Mouse (Mus musculus) ES-Bruce4 (cell line): ENCODE results near the gene Samd1. TPM values are rescaled to one million over a fixed set of nuclear protein-coding genes. Genes with fewer than 3 reads are reported as not detected.
A peak's percentile ranks its signal among the peaks of the same experiment; 100 is the strongest.

Source experiments
- H3K27ac ChIP-seq: 2 replicates; pipeline ENCODE4 v1.5.1; 2012; ENCODE audit warnings: low read length, inconsistent platforms; ENCODE audit not compliant: insufficient read depth
- H3K27me3 ChIP-seq: 2 replicates; pipeline ENCODE4 v1.6.1; 2012; ENCODE audit warnings: mild to moderate bottlenecking, low read length, inconsistent platforms; ENCODE audit not compliant: control insufficient read depth, poor library complexity, insufficient read depth, severe bottlenecking
- H3K36me3 ChIP-seq: 2 replicates; pipeline ENCODE4 v1.6.1; 2012; ENCODE audit warnings: inconsistent platforms, mild to moderate bottlenecking, low read length, moderate library complexity; ENCODE audit not compliant: control insufficient read depth, poor library complexity, insufficient read depth, severe bottlenecking
- H3K4me1 ChIP-seq: one replicate; pipeline ENCODE4 v1.8.1; 2011; ENCODE audit warnings: low read length; ENCODE audit not compliant: control insufficient read depth, insufficient read depth
- H3K4me3 ChIP-seq: 2 replicates; pipeline ENCODE4 v1.5.1; 2011; ENCODE audit warnings: low read depth, mild to moderate bottlenecking, low read length
- H3K9ac ChIP-seq: 2 replicates; pipeline ENCODE4 v1.6.1; 2012; ENCODE audit warnings: low read depth, mild to moderate bottlenecking, inconsistent platforms; ENCODE audit not compliant: poor library complexity, severe bottlenecking
- H3K9me3 ChIP-seq: replicated peaks from 2 replicates; pipeline ENCODE4 v1.6.1; 2012; ENCODE audit warnings: mild to moderate bottlenecking, low read length, inconsistent platforms; ENCODE audit not compliant: control insufficient read depth, poor library complexity, insufficient read depth, severe bottlenecking
- CTCF ChIP-seq: IDR thresholded peaks from one replicate; pipeline ENCODE4 v1.8.1; 2011; ENCODE audit warnings: low read depth, low read length
- EP300 ChIP-seq: IDR thresholded peaks from 2 replicates; pipeline ENCODE4 v1.6.1; 2011; ENCODE audit warnings: low read depth, low read length; ENCODE audit not compliant: insufficient read depth
- POLR2A ChIP-seq: IDR thresholded peaks from one replicate; pipeline ENCODE4 v1.8.1; 2011; ENCODE audit warnings: low read length; ENCODE audit not compliant: insufficient read depth
- polyA plus RNA-seq: library from polyadenylated mRNA; stranded (reverse); fragments of >200 nt; gene quantifications from 2 replicates; pipeline ENCODE4 v1.2.4, GENCODE M21; 2011; ENCODE audit warnings: low read depth; ENCODE audit not compliant: missing spikeins, insufficient read depth, insufficient read length

Gene Samd1
- polyA plus RNA-seq, 1 experiment, result 79.7 TPM

DNA sequence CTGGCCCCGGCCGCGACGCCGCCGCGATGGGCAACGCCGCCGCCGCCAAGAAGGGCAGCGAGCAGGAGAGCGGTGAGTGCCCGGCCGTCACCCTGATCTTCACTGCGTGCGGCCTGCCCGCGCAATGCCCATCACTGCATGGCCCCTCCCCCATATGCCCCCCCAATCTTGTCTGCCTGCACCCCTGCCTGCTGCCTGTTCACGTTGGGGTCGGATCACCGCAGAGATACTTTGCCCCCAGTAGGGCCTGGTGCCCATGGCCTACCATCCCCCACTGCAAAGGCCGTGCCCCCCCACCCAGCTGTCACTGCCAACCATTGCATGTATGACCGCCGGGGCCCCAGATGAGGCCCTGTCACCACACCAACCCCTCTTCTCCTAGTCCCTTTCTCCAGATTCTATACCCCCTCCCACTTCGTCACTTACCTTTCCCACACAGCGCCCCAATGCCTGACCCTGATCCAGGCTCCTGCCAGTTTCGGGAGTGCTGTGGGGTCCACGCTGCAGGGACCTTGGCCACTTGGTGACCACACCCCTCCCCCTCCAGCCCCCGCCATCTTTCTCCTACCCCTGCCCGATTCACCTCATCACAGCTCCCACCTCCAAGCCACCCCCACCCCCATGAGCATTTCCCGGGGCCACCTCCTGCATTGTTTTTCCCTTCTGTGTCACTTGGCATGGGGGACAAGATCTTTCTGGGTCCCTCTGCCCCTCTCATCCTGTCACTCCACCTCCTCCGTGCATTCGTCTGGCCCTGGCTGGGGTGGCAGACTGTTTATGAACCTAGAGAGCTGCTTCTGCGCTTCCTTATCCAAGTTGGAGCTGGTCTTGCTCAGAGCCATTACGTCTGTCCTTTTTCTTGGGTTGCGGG is 24.1 kb upstream of the Samd1 start:
- Histone ChIP-seq H3K27ac (no peak overlapping the region), H3K9ac (peak overlapping the region; percentile 69), H3K9me3 (no peaks in the 10 kb centered on the region), H3K36me3 (peaks cover 14% of the 10 kb centered on the region), H3K27me3 (no peaks in the 10 kb centered on the region), H3K4me3 (peak overlapping the region; percentile 89), H3K4me1 (no peaks in the 10 kb centered on the region)
- TF ChIP-seq CTCF (no peak), EP300 (no peak), POLR2A (no peak)

DNA sequence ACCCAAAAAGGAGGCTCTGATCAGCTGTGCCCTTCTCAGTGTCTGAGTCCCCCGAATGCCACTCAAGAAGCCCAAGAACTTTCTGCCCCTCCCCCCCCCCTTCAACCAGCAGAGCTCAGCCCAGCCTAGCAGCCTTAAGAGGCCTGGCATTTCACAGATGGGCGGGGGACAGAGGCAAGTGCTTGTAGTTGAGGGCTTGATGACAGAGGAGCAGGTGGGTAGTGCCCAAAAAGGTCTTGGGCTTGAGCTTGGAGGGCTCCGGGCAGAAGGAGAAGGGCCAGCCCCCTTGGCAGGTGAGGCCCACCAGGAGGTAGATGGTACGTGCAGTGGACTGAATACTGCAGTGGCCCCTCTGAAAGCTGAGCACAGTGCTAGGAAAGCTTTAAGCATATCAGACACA is 23.0 kb upstream of the Samd1 start:
- TF ChIP-seq EP300, result no peak
- TF ChIP-seq CTCF, result no peak
- TF ChIP-seq POLR2A, result no peak
- H3K36me3 ChIP-seq, result peaks cover 3% of the 10 kb centered on the region
- H3K27ac ChIP-seq, result no peak overlapping the region
- H3K4me3 ChIP-seq, result no peak overlapping the region
- no peaks in the 10 kb centered on the region for H3K4me1 ChIP-seq
- H3K9ac ChIP-seq, result no peak overlapping the region
- no peaks in the 10 kb centered on the region for H3K9me3 ChIP-seq
- H3K27me3 ChIP-seq, result no peaks in the 10 kb centered on the region

DNA sequence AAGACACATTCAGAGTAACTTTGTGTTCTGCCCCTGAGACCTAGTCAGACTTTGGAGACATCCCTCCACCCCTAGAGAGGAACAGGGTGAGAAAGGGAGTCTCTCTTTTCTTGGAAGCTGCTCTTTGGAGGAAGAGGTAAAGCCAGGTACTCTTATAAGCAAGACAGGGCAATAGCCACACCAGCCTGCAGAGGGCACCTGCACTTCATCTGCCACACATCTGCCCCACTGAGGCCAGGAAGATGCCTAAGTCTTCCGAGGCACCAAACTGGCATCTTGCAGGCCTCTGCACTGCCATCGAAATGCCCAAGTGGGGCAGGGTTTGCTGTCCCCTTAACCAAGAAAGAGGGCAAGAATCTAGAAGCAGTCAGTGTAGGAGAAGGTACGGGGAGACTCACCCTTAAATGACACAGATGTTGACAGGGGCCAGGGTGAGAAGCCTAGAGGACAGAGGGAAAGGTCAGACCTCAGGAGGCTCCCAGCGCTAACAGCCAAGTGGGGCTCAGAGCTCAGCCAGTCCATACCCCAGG is 21.3 kb upstream of the Samd1 start:
- Histone ChIP-seq H3K4me1 (no peaks in the 10 kb centered on the region), H3K27ac (no peak overlapping the region), H3K4me3 (no peak overlapping the region), H3K9me3 (no peaks in the 10 kb centered on the region), H3K9ac (no peak overlapping the region), H3K27me3 (no peaks in the 10 kb centered on the region), H3K36me3 (peaks cover 2% of the 10 kb centered on the region; the same call in 1 of the 2 replicates)
- TF ChIP-seq POLR2A (no peak), EP300 (no peak), CTCF (peak; percentile 36)

DNA sequence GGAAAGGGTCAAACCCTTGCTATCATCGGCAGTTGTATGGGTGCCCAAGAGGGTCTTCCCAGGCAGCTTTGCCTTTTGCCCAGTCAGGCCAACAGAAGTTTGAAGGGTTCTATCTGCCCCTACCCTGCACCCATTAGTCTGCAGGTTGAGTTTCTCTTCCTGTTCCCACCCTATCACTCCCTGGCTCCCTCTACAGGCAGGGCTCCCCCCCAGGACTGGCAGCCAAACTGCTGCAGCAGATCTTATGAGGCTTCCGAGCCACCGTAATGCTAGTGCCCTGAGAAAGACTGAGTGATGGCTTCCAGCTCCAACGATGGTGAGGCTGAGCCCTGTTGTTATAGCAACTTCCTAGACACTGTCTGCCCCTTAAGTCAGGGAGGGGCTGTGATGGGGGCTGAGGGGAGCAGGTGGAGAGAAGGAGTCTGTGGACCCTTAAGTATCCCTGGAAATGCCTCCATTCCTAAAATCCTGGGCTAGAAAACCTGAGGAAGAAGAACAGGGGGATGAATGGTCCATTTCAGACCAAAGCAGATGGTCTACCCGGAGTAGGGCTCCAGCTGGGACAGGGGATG is 20.6 kb upstream of the Samd1 start:
- no peak for TF ChIP-seq CTCF
- no peak for TF ChIP-seq EP300
- no peak for TF ChIP-seq POLR2A
- Histone ChIP-seq H3K4me3 (no peak overlapping the region), H3K27ac (no peak overlapping the region)

DNA sequence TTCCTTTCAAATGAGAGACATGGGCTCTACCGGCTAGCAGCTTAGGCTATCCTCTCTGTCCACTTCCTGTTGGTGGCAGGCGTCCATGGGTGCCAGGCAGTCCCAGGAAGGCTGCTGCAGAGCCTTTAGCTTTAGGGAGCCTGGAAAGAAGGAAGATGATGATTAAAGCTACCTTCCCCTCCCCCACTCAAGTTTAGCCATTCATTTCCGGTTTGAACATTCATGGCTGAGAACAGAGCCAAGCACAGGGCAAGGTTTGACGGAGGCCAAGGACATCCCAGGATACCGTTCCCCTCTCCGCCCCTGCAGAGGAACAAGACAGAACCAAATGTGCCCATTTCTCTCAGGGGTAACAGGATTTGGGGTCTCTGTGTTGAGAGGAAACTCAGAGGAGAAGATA is 19.8 kb upstream of the Samd1 start:
- Histone ChIP-seq H3K27ac (no peak overlapping the region), H3K9ac (no peak overlapping the region), H3K9me3 (no peaks in the 10 kb centered on the region), H3K36me3 (peaks cover 5% of the 10 kb centered on the region; the same call in 1 of the 2 replicates), H3K4me3 (no peak overlapping the region), H3K27me3 (no peaks in the 10 kb centered on the region), H3K4me1 (no peaks in the 10 kb centered on the region)
- TF ChIP-seq CTCF, result no peak
- TF ChIP-seq POLR2A, result no peak
- no peak for TF ChIP-seq EP300

More for the DNA sequence above, 20.6 kb upstream of the Samd1 start:
- H3K36me3 ChIP-seq, result peaks cover 5% of the 10 kb centered on the region; the same call in 1 of the 2 replicates
- no peak overlapping the region for H3K9ac ChIP-seq
- no peaks in the 10 kb centered on the region for H3K4me1 ChIP-seq
- no peaks in the 10 kb centered on the region for H3K27me3 ChIP-seq
- no peaks in the 10 kb centered on the region for H3K9me3 ChIP-seq

DNA sequence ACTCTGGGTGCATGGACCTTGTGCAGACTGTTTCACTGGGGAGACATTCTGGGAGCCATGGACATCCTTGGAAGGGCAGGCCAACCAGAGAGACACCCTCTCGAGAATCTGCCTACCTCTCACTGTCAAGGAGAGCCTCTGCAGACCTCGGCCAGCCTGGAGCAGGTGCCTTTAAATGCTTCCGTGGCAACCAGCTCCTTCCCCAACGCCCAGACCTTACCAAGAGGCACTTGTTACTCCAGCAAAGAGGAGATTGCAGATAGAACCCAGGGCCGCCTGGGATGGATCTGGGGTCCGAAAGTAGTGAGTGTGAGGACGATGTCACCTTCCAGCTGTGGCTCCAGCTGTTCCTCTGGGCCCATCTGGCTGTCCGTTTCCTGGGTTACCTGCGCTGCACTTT is 19.3 kb upstream of the Samd1 start:
- Histone ChIP-seq H3K4me3 (no peak overlapping the region), H3K9me3 (no peaks in the 10 kb centered on the region), H3K27me3 (no peaks in the 10 kb centered on the region), H3K27ac (no peak overlapping the region), H3K4me1 (no peaks in the 10 kb centered on the region), H3K36me3 (peaks cover 5% of the 10 kb centered on the region; the same call in 1 of the 2 replicates), H3K9ac (no peak overlapping the region)
- no peak for TF ChIP-seq POLR2A
- TF ChIP-seq CTCF, result no peak
- no peak for TF ChIP-seq EP300
